Mouse (Mus musculus) spleen, adult 2 months (tissue): Measurements from ENCODE around the gene Sgce.

Experiments
- CTCF ChIP-seq: fragments of 200-500 bp; IDR thresholded peaks from 2 replicates; pipeline ENCODE4 v1.5.1; 2011; ENCODE audit warnings: mild to moderate bottlenecking, inconsistent platforms; ENCODE audit not compliant: insufficient read depth, insufficient read length, insufficient replicate concordance; ENCODE audit errors: extremely low read depth
- POLR2A ChIP-seq: fragments of 200-500 bp; IDR thresholded peaks from 2 replicates; pipeline ENCODE4 v1.6.1; 2011; ENCODE audit warnings: low read depth, low read length, inconsistent platforms

DNA sequence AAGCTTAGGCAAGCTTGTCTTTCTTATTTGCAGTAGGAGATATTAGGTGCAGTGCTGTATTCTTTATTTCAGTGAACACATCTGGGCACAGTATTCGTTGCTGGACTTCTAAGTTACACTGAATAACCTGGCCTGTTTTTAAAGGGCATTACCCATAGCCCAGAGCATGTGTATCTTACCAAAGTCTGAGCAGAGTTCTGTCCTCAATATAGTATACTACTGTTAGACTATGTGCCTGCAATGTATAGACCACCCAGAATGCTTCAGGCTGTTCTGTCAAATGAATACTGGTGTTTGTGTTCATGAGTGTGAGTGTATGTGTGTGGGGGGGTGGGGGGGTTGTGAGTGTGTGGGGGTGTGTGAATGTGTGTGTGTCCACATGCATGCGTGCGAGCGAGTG is 91.1 kb downstream of the Sgce start:
- TF ChIP-seq CTCF: no peak
- no peak for TF ChIP-seq POLR2A
